Mouse (Mus musculus) bone marrow macrophage, adult 2 months (primary cell): ENCODE measurements around the gene Ssh2.

ENCODE experiments used
- CTCF ChIP-seq: IDR thresholded peaks from 2 replicates; pipeline ENCODE4 v1.5.1; 2012; ENCODE audit warnings: low read depth, mild to moderate bottlenecking, low read length, moderate library complexity
- POLR2A ChIP-seq: IDR thresholded peaks from 2 replicates; pipeline ENCODE4 v1.6.1; 2012; ENCODE audit warnings: mild to moderate bottlenecking, low read depth, low read length, borderline replicate concordance

GRCm38 (mm10) chr11:77385706-77386690, 169.9 kb downstream of the Ssh2 start:
- no peak for TF ChIP-seq POLR2A
- no peak for TF ChIP-seq CTCF
